23 mouse cellular contexts compared by ENCODE assay signal in the genomic region with DNA sequence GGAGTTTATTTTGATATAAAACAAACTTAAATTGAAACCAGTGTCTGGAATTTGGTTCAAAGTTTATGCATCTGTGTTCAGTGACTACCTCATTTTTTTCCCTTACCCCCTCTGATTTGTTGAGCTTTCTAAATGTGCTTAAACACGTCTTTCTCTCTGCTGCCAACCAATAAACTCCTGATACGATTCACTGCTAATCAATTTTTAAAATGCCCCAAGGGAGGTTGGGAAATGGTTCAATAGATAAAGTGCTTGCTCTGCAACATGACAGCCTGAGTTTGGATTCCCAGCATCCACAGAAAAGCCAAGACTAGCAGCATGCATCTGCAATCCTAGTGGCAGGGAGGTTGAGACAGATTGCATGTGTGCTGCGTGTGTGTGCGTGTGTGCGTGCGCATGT.
"Had no signal": no experiment of that assay in that cellular context is flagged by ENCODE, and none has a peak within 500 bp of the region (broad histone marks: within the 10 kb centered on the region; RNA-seq: fewer than 3 reads in every experiment).

No protein-coding gene starts in this region.

- H3K9ac ChIP-seq: heart, embryonic 13.5 days; heart, embryonic 15.5 days; hindbrain, embryonic 13.5 days; kidney, embryonic 15.5 days; limb, embryonic 13.5 days; liver, embryonic 13.5 days had no signal

- H3K9me3 ChIP-seq: heart, embryonic 15.5 days; hindbrain, embryonic 13.5 days had no signal

- ATAC-seq: hindbrain, embryonic 16.5 days; intestine, embryonic 16.5 days had no signal

- H3K27me3 ChIP-seq: heart, embryonic 13.5 days; heart, embryonic 15.5 days; hindbrain, embryonic 13.5 days; kidney, embryonic 15.5 days; limb, embryonic 13.5 days; liver, embryonic 13.5 days had no signal

- H3K4me3 ChIP-seq: heart, adult 2 months; heart, embryonic 13.5 days; heart, embryonic 15.5 days; hindbrain, embryonic 13.5 days; kidney, embryonic 15.5 days; left cerebral cortex, adult 2 months; limb, embryonic 13.5 days; liver, embryonic 13.5 days had no signal

- H3K4me2 ChIP-seq: heart, embryonic 11.5 days; heart, embryonic 13.5 days; heart, embryonic 15.5 days; hindbrain, embryonic 13.5 days; kidney, embryonic 15.5 days; limb, embryonic 13.5 days; liver, embryonic 11.5 days; liver, embryonic 13.5 days had no signal

- DNase-seq: gastrocnemius, postnatal 14 days; gastrocnemius, postnatal 36 days; heart, adult 11 months; heart, adult 2 months; heart, postnatal 14 days; heart, postnatal 36 days; kidney, adult 11 months; kidney, adult 2 months; kidney, adult 9 months; kidney, postnatal 14 days; kidney, postnatal 36 days; liver, embryonic 13.5 days had no signal

- H3K27ac ChIP-seq: heart, adult 2 months; heart, embryonic 13.5 days; heart, embryonic 15.5 days; hindbrain, embryonic 13.5 days; kidney, embryonic 15.5 days; kidney, postnatal 0 days; left cerebral cortex, adult 2 months; liver, embryonic 13.5 days had no signal

- H3K4me1 ChIP-seq: heart, embryonic 13.5 days; heart, embryonic 15.5 days; hindbrain, embryonic 13.5 days; kidney, embryonic 15.5 days; liver, embryonic 13.5 days had no signal
